In the genomic region with DNA sequence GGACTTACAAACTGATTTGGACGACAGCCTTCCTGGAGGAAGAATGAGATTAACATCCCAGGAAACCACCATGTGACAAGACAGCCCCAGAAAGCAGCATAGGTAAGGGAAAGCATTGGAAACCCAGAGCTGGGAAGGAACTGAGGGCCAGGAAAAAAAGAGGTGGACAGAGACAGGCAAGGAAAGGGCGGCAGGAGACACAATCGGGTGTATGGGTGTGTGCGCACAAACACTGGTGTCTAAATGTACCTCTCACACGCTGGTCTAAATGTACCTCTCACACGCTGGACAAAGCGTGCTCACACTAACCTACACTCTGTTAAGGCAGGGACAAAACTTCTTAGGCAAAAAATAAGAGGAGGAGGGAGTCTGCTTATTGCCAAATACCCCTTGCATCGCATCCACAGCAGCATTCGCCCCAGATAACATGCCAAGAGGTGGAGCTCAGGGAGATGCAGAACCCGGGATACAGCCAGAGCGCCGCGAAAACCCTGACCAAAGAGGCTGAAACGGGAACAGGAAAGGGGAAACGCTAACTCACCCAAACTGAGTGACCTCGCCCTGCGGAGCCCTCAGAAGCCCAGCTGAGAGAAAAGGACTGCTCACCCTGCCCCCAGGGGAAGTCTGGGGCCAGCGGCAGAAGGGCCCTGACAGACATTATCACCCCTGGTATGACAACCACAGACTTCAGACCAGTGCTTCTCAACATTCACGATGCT, we compare ENCODE assay signal across 7 mouse cellular contexts. TPM values are rescaled to one million over a fixed set of nuclear protein-coding genes. Genes with fewer than 3 reads are reported as not detected.
DNase-seq lines count a peak whose midpoint lies in the region; ATAC-seq lines count a peak whose summit lies in the region.

No protein-coding gene starts in this region.

- peak overlapping the region; percentile 22; the same call in 1 of the 2 replicates for H3K9ac ChIP-seq in lung, embryonic 15.5 days
- peak overlapping the region; percentile 34; the same call in 1 of the 2 replicates for H3K9ac ChIP-seq in embryonic facial prominence, embryonic 14.5 days (ENCODE audit: low read depth, low read length)
- H3K9ac ChIP-seq in hindbrain, embryonic 13.5 days = peak overlapping the region; percentile 81

- peak overlapping the region; percentile 29; the same call in 1 of the 2 replicates for H3K27ac ChIP-seq in lung, embryonic 15.5 days
- peak overlapping the region; percentile 67 for H3K27ac ChIP-seq in embryonic facial prominence, embryonic 14.5 days (replicated peaks; ENCODE audit: low read depth, low read length)
- H3K27ac ChIP-seq in hindbrain, embryonic 13.5 days = peak overlapping the region; percentile 78

- no peak for ATAC-seq in lung, embryonic 15.5 days (ENCODE audit: borderline replicate concordance, extremely low read depth, low FRiP score, low TSS enrichment)
- no peak for ATAC-seq in embryonic facial prominence, embryonic 14.5 days (ENCODE audit: low read depth)
- ATAC-seq in hindbrain, embryonic 13.5 days (ENCODE audit: low FRiP score) = no peak
- ATAC-seq in frontal cortex, adult (ENCODE audit: low TSS enrichment) = no peak

- H3K9me3 ChIP-seq in lung, embryonic 15.5 days = no peaks in the 10 kb centered on the region
- H3K9me3 ChIP-seq in embryonic facial prominence, embryonic 14.5 days (ENCODE audit: control insufficient read depth, low read length) = no peaks in the 10 kb centered on the region
- H3K9me3 ChIP-seq in hindbrain, embryonic 13.5 days = no peaks in the 10 kb centered on the region

- WGBS in lung, embryonic 15.5 days = 76% methylated on average over 19 of the region's 19 CpGs
- WGBS in embryonic facial prominence, embryonic 14.5 days = 82% methylated on average over 19 of the region's 19 CpGs
- WGBS in hindbrain, embryonic 13.5 days = 85% methylated on average over 19 of the region's 19 CpGs

- peaks cover 46% of the 10 kb centered on the region for H3K36me3 ChIP-seq in lung, embryonic 15.5 days
- H3K36me3 ChIP-seq in embryonic facial prominence, embryonic 14.5 days (ENCODE audit: control insufficient read depth, insufficient read depth, low read length) = peaks cover 50% of the 10 kb centered on the region
- peaks cover 46% of the 10 kb centered on the region for H3K36me3 ChIP-seq in hindbrain, embryonic 13.5 days

- peaks cover 58% of the 10 kb centered on the region for H3K4me1 ChIP-seq in lung, embryonic 15.5 days
- H3K4me1 ChIP-seq in embryonic facial prominence, embryonic 14.5 days (ENCODE audit: control insufficient read depth, insufficient read depth, low read length) = peaks cover 21% of the 10 kb centered on the region
- H3K4me1 ChIP-seq in hindbrain, embryonic 13.5 days (replicated peaks) = peaks cover 56% of the 10 kb centered on the region

- DNase-seq in lung, postnatal 25 days (ENCODE audit: low spot score) = no peak
- no peak for DNase-seq in embryonic facial prominence, embryonic 14.5 days (ENCODE audit: low spot score)
- peak; percentile 61 to 66 for DNase-seq in lung, postnatal 4 days
- DNase-seq in retina, embryonic 14.5 days (ENCODE audit: low spot score) = no peak

- H3K4me3 ChIP-seq in lung, embryonic 15.5 days = peak overlapping the region; percentile 86
- H3K4me3 ChIP-seq in embryonic facial prominence, embryonic 14.5 days (ENCODE audit: low read depth, low read length) = peak overlapping the region; percentile 57
- peak overlapping the region; percentile 86 for H3K4me3 ChIP-seq in hindbrain, embryonic 13.5 days

- H3K27me3 ChIP-seq in lung, embryonic 15.5 days = no peaks in the 10 kb centered on the region
- H3K27me3 ChIP-seq in embryonic facial prominence, embryonic 14.5 days (replicated peaks; ENCODE audit: control insufficient read depth, insufficient read depth, low read length) = no peaks in the 10 kb centered on the region
- no peaks in the 10 kb centered on the region for H3K27me3 ChIP-seq in hindbrain, embryonic 13.5 days

- peak overlapping the region; percentile 86 for H3K4me2 ChIP-seq in lung, embryonic 15.5 days
- H3K4me2 ChIP-seq in embryonic facial prominence, embryonic 14.5 days (ENCODE audit: low read depth, low read length) = peak overlapping the region; percentile 71
- H3K4me2 ChIP-seq in hindbrain, embryonic 13.5 days = peak overlapping the region; percentile 94

RNA-seq across cellular contexts. Expression of gene Rpl18, which starts 0.6 kb away (rescaled TPM):
- polyA plus RNA-seq in lung, embryonic 15.5 days (2015; fragmentation: Nextera tagmentation; extraction: Ambion mirVana) = 1,016 and 1,098 TPM in 2 replicates
- polyA plus RNA-seq in embryonic facial prominence, embryonic 14.5 days (2014; fragmentation: Nextera tagmentation; extraction: Ambion mirVana) = 1,174 and 1,204 TPM in 2 replicates
- 626 and 633 TPM in 2 replicates for polyA plus RNA-seq in hindbrain, embryonic 13.5 days (2015; fragmentation: Nextera tagmentation; extraction: Ambion mirVana)

RNA-seq across cellular contexts. Expression of gene Sphk2, which starts 1.9 kb away (rescaled TPM):
- polyA plus RNA-seq in lung, embryonic 15.5 days (2015; fragmentation: Nextera tagmentation; extraction: Ambion mirVana) = 26.4 and 26.5 TPM in 2 replicates
- polyA plus RNA-seq in embryonic facial prominence, embryonic 14.5 days (2014; fragmentation: Nextera tagmentation; extraction: Ambion mirVana) = 24.0 and 25.6 TPM in 2 replicates
- polyA plus RNA-seq in hindbrain, embryonic 13.5 days (2015; fragmentation: Nextera tagmentation; extraction: Ambion mirVana) = 24.1 and 25.0 TPM in 2 replicates

RNA-seq across cellular contexts. Expression of gene Fam83e, which starts 5.1 kb away (rescaled TPM):
- 1.4 and 1.5 TPM in 2 replicates for polyA plus RNA-seq in lung, embryonic 15.5 days (2015; fragmentation: Nextera tagmentation; extraction: Ambion mirVana)
- polyA plus RNA-seq in embryonic facial prominence, embryonic 14.5 days (2014; fragmentation: Nextera tagmentation; extraction: Ambion mirVana) = 0.36 and 0.39 TPM in 2 replicates
- 0.48 and 0.83 TPM in 2 replicates for polyA plus RNA-seq in hindbrain, embryonic 13.5 days (2015; fragmentation: Nextera tagmentation; extraction: Ambion mirVana)

RNA-seq across cellular contexts. Expression of gene Spaca4, which starts 9.7 kb away (rescaled TPM):
- not detected in 2 replicates for polyA plus RNA-seq in lung, embryonic 15.5 days (2015; fragmentation: Nextera tagmentation; extraction: Ambion mirVana)
- not detected in 2 replicates for polyA plus RNA-seq in embryonic facial prominence, embryonic 14.5 days (2014; fragmentation: Nextera tagmentation; extraction: Ambion mirVana)
- polyA plus RNA-seq in hindbrain, embryonic 13.5 days (2015; fragmentation: Nextera tagmentation; extraction: Ambion mirVana) = not detected in 2 replicates

RNA-seq across cellular contexts. Expression of gene Dbp, which starts 11.0 kb away (rescaled TPM):
- 2.7 and 3.1 TPM in 2 replicates for polyA plus RNA-seq in lung, embryonic 15.5 days (2015; fragmentation: Nextera tagmentation; extraction: Ambion mirVana)
- 3.4 and 4.7 TPM in 2 replicates for polyA plus RNA-seq in embryonic facial prominence, embryonic 14.5 days (2014; fragmentation: Nextera tagmentation; extraction: Ambion mirVana)
- 2.9 and 3.6 TPM in 2 replicates for polyA plus RNA-seq in hindbrain, embryonic 13.5 days (2015; fragmentation: Nextera tagmentation; extraction: Ambion mirVana)

Comparison
In these comparisons a context has a peak if more than half of its experiments do, and no peak if none do; other contexts are left out.
1. DNase-seq: peak in lung, postnatal 4 days (2 of 2); none in lung, postnatal 25 days (single experiment), embryonic facial prominence, embryonic 14.5 days (single experiment) and retina, embryonic 14.5 days (single experiment).
2. H3K9ac ChIP-seq: peak in every context shown above with its lines; median percentile 81 in hindbrain, embryonic 13.5 days; 34 in embryonic facial prominence, embryonic 14.5 days; 22 in lung, embryonic 15.5 days.
3. Peak in every context shown above with its lines, with median percentiles within 50 percentile points of each other: H3K27ac ChIP-seq, H3K4me2 ChIP-seq and H3K4me3 ChIP-seq.